Mouse (Mus musculus): ENCODE results near the gene Vax1.

The Vax1 gene

GRCm38 (mm10) chr19:59169936-59170765 lies at the start of gene Vax1:
Vax1 (minus strand) TSS chr19:59170056.
- no peak for DNase-seq

GRCm38 (mm10) chr19:59218991-59219390 lies 49.1 kb upstream of the Vax1 start, which contains the start of gene Kcnk18:
Kcnk18 (plus strand) TSS chr19:59219214.
- peak; percentile 68 for DNase-seq

- peak; percentile 76 for DNase-seq
Observed at GRCm38 (mm10) chr19:59216891-59217290, 47.0 kb upstream of the Vax1 start.

- peak; percentile 65 for DNase-seq
Observed at GRCm38 (mm10) chr19:59208986-59209385, 39.1 kb upstream of the Vax1 start.

- peak; percentile 87 for DNase-seq
Observed at GRCm38 (mm10) chr19:59208475-59208874, 38.6 kb upstream of the Vax1 start.

- DNase-seq = peak; percentile 89
Observed at GRCm38 (mm10) chr19:59198161-59198560, 28.3 kb upstream of the Vax1 start.

- peak; percentile 85 for DNase-seq
Observed at GRCm38 (mm10) chr19:59196111-59196666, 26.3 kb upstream of the Vax1 start.

GRCm38 (mm10) chr19:59195181-59195770 lies 25.4 kb upstream of the Vax1 start:
- DNase-seq = peak; percentile 29

- peak; percentile 86 for DNase-seq
Observed at GRCm38 (mm10) chr19:59193986-59194820, 24.3 kb upstream of the Vax1 start.

- DNase-seq = peak; percentile 61
Observed at GRCm38 (mm10) chr19:59193456-59193855, 23.6 kb upstream of the Vax1 start.

- DNase-seq = peak; percentile 31
Observed at GRCm38 (mm10) chr19:59192491-59192890, 22.6 kb upstream of the Vax1 start.

- DNase-seq = no peak
Observed at GRCm38 (mm10) chr19:59191123-59191505, 21.3 kb upstream of the Vax1 start.

- peak; percentile 55 for DNase-seq
Observed at GRCm38 (mm10) chr19:59190431-59191122, 20.7 kb upstream of the Vax1 start.

GRCm38 (mm10) chr19:59188981-59189380 lies 19.1 kb upstream of the Vax1 start:
- peak; percentile 75 for DNase-seq

- peak; percentile 86 for DNase-seq
Observed at GRCm38 (mm10) chr19:59184000-59184399, 14.1 kb upstream of the Vax1 start.

- DNase-seq = no peak
Observed at GRCm38 (mm10) chr19:59173341-59174015, 3.6 kb upstream of the Vax1 start.

- no peak for DNase-seq
Observed at GRCm38 (mm10) chr19:59172781-59173180, 2.9 kb upstream of the Vax1 start.

- DNase-seq = no peak
Observed at GRCm38 (mm10) chr19:59171871-59172245, 2.0 kb upstream of the Vax1 start.

- no peak for DNase-seq
Observed at GRCm38 (mm10) chr19:59171151-59171870, 1.5 kb upstream of the Vax1 start.

GRCm38 (mm10) chr19:59170766-59171095 lies 875 bp upstream of the Vax1 start:
- DNase-seq = no peak
